Mouse (Mus musculus): ENCODE measurements around the gene Ak9. TPM values are rescaled to one million over a fixed set of nuclear protein-coding genes. Genes with fewer than 3 reads are reported as not detected.

Ak9 gene
- polyA plus RNA-seq, 1 experiment, result 0.06 TPM

- H3K4me3 ChIP-seq (ENCODE audit: insufficient read depth, low read length), result peak within 1 kb of the TSS; percentile 45
Observed at GRCm38 (mm10) chr10:41476171-41477017, 172.6 kb downstream of the Ak9 start, which contains the start of gene Mical1. TSS of gene Mical1 (plus strand) at chr10:41476314.

GRCm38 (mm10) chr10:41477018-41477277 lies 173.2 kb downstream of the Ak9 start:
- H3K4me3 ChIP-seq (ENCODE audit: insufficient read depth, low read length), result peak overlapping the region; percentile 45
- TF ChIP-seq POLR2A (IDR thresholded peaks at IDR 0.05; ENCODE audit: extremely low read depth, insufficient read depth, low read length) (no peak), CTCF (IDR thresholded peaks at IDR 0.05; ENCODE audit: extremely low read depth, insufficient read depth, low read length) (no peak)
- H3K4me1 ChIP-seq (ENCODE audit: control insufficient read depth, insufficient read depth, low read length), result peaks cover 3% of the 10 kb centered on the region; the same call in 1 of the 2 replicates
- peak overlapping the region; percentile 62 for H3K27ac ChIP-seq (ENCODE audit: insufficient read depth, low read length)

More at GRCm38 (mm10) chr10:41476171-41477017, 172.6 kb downstream of the Ak9 start, which contains the start of gene Mical1:
- Histone ChIP-seq H3K27ac (ENCODE audit: insufficient read depth, low read length) (peak within 1 kb of the TSS; percentile 62), H3K4me1 (ENCODE audit: control insufficient read depth, insufficient read depth, low read length) (peaks cover 3% of the 10 kb centered on the region; the same call in 1 of the 2 replicates)
- TF ChIP-seq CTCF (IDR thresholded peaks at IDR 0.05; ENCODE audit: extremely low read depth, insufficient read depth, low read length), result no peak
- TF ChIP-seq POLR2A (IDR thresholded peaks at IDR 0.05; ENCODE audit: extremely low read depth, insufficient read depth, low read length), result no peak

- TF ChIP-seq POLR2A (IDR thresholded peaks at IDR 0.05; ENCODE audit: extremely low read depth, insufficient read depth, low read length), result 0 out of 2 replicates have a peak, but pooled peaks have one; percentile 22
- no peak for TF ChIP-seq CTCF (IDR thresholded peaks at IDR 0.05; ENCODE audit: extremely low read depth, insufficient read depth, low read length)
- H3K4me1 ChIP-seq (ENCODE audit: control insufficient read depth, insufficient read depth, low read length), result peaks cover 3% of the 10 kb centered on the region; the same call in 1 of the 2 replicates
- H3K4me3 ChIP-seq (ENCODE audit: insufficient read depth, low read length), result peak overlapping the region; percentile 45
- H3K27ac ChIP-seq (ENCODE audit: insufficient read depth, low read length), result peak overlapping the region; percentile 62
Observed at GRCm38 (mm10) chr10:41477278-41478181, 173.8 kb downstream of the Ak9 start.

GRCm38 (mm10) chr10:41479961-41480360 lies 176.2 kb downstream of the Ak9 start:
- Histone ChIP-seq H3K27ac (ENCODE audit: insufficient read depth, low read length) (no peak overlapping the region), H3K4me3 (ENCODE audit: insufficient read depth, low read length) (no peak overlapping the region), H3K4me1 (ENCODE audit: control insufficient read depth, insufficient read depth, low read length) (peaks cover 3% of the 10 kb centered on the region; the same call in 1 of the 2 replicates)
- no peak for TF ChIP-seq POLR2A (IDR thresholded peaks at IDR 0.05; ENCODE audit: extremely low read depth, insufficient read depth, low read length)
- TF ChIP-seq CTCF (IDR thresholded peaks at IDR 0.05; ENCODE audit: extremely low read depth, insufficient read depth, low read length), result no peak

- TF ChIP-seq CTCF (IDR thresholded peaks at IDR 0.05; ENCODE audit: extremely low read depth, insufficient read depth, low read length) (no peak), POLR2A (IDR thresholded peaks at IDR 0.05; ENCODE audit: extremely low read depth, insufficient read depth, low read length) (no peak)
- H3K4me3 ChIP-seq (ENCODE audit: insufficient read depth, low read length), result no peak overlapping the region
- no peak overlapping the region for H3K27ac ChIP-seq (ENCODE audit: insufficient read depth, low read length)
- H3K4me1 ChIP-seq (ENCODE audit: control insufficient read depth, insufficient read depth, low read length), result peaks cover 3% of the 10 kb centered on the region; the same call in 1 of the 2 replicates
Observed at GRCm38 (mm10) chr10:41480938-41481880, 177.4 kb downstream of the Ak9 start.

GRCm38 (mm10) chr10:41482446-41482845 lies 178.7 kb downstream of the Ak9 start:
- Histone ChIP-seq H3K27ac (ENCODE audit: insufficient read depth, low read length) (no peak overlapping the region), H3K4me1 (ENCODE audit: control insufficient read depth, insufficient read depth, low read length) (no peaks in the 10 kb centered on the region), H3K4me3 (ENCODE audit: insufficient read depth, low read length) (no peak overlapping the region)
- TF ChIP-seq CTCF (IDR thresholded peaks at IDR 0.05; ENCODE audit: extremely low read depth, insufficient read depth, low read length) (no peak), POLR2A (IDR thresholded peaks at IDR 0.05; ENCODE audit: extremely low read depth, insufficient read depth, low read length) (no peak)

Other genes with a start within 250 kb of the Ak9 start
- gene Gpr6, start 231.7 kb upstream of the Ak9 start, polyA plus RNA-seq (2012; rRNA removed), result 3.5 and 13.6 TPM in 2 replicates
- gene Fig4, start 720 bp upstream of the Ak9 start, polyA plus RNA-seq (2012; rRNA removed), result 18.6 and 19.3 TPM in 2 replicates
- gene Zbtb24, start 146.4 kb downstream of the Ak9 start, polyA plus RNA-seq (2012; rRNA removed), result 14.2 and 17.6 TPM in 2 replicates
- 15.3 and 18.4 TPM in 2 replicates for gene Mical1, start 172.3 kb downstream of the Ak9 start, polyA plus RNA-seq (2012; rRNA removed)
- 33.8 and 36.5 TPM in 2 replicates for gene Smpd2, start 186.4 kb downstream of the Ak9 start, polyA plus RNA-seq (2012; rRNA removed)
- 5.2 and 7.0 TPM in 2 replicates for gene Ppil6, start 186.5 kb downstream of the Ak9 start, polyA plus RNA-seq (2012; rRNA removed)
- 51.3 and 59.3 TPM in 2 replicates for gene Cd164, start 215.4 kb downstream of the Ak9 start, polyA plus RNA-seq (2012; rRNA removed)

All from cortical plate, adult 2 months (tissue).